Mouse (Mus musculus) MEL (cell line): ENCODE measurements at regions not wholly inside any gene's neighbourhood (a gene's known extent, or its start where the extent isn't known, plus 50 kb on each side); places are given as distances from the start of the nearest gene placed in this dataset.

Experiments used
- DNase-seq: peaks from one replicate; pipeline ENCODE4 v3.0.0; 2011; ENCODE audit warnings: low read depth, low spot score
- H3K27ac ChIP-seq: 2 replicates; pipeline ENCODE4 v1.5.1; 2012; ENCODE audit warnings: low read depth, mild to moderate bottlenecking, control low read depth, low read length, moderate library complexity; ENCODE audit not compliant: control insufficient read depth
- H3K27me3 ChIP-seq, 2 experiments: fragments of 150-350 bp in 1 of 2; sonication (generic) in 1 of 2; 2 replicates each; pipeline ENCODE4 v1.6.1; 2012; ENCODE audit warnings: low read length in 2 of 2, mild to moderate bottlenecking in 2 of 2, improper control_type of control experiment in 1 of 2, moderate library complexity in 1 of 2; ENCODE audit not compliant: insufficient read depth in 2 of 2, control insufficient read depth in 1 of 2
- H3K36me3 ChIP-seq, 2 experiments: 2 replicates each; pipeline ENCODE4 v1.6.1; 2012 to 2014; ENCODE audit warnings: low read length in 2 of 2, improper control_type of control experiment in 1 of 2, inconsistent platforms in 1 of 2, mild to moderate bottlenecking in 1 of 2; ENCODE audit not compliant: insufficient read depth in 2 of 2, control insufficient read depth in 1 of 2
- H3K4me1 ChIP-seq, 2 experiments: fragments of 150-350 bp in 1 of 2; sonication (generic) in 1 of 2; 2 replicates each; pipeline ENCODE4 v1.6.1; 2012; ENCODE audit warnings: low read length in 2 of 2, improper control_type of control experiment in 1 of 2, mild to moderate bottlenecking in 1 of 2; ENCODE audit not compliant: insufficient read depth in 2 of 2, control insufficient read depth in 1 of 2
- H3K4me3 ChIP-seq, 2 experiments: fragments of 150-350 bp in 1 of 2; sonication (generic) in 1 of 2; 2 replicates each; pipeline ENCODE4 v1.5.1; 2012; ENCODE audit warnings: low read depth in 2 of 2, low read length in 2 of 2, mild to moderate bottlenecking in 2 of 2, moderate library complexity in 2 of 2, control low read depth in 1 of 2, improper control_type of control experiment in 1 of 2; ENCODE audit not compliant: control insufficient read depth in 1 of 2, insufficient read depth in 1 of 2
- H3K79me2 ChIP-seq: 2 replicates; pipeline ENCODE4 v1.6.1; 2012; ENCODE audit warnings: mild to moderate bottlenecking, low read length, moderate library complexity; ENCODE audit not compliant: control insufficient read depth, poor library complexity, insufficient read depth
- H3K9ac ChIP-seq: 2 replicates; pipeline ENCODE4 v1.6.1; 2012; ENCODE audit warnings: low read depth, mild to moderate bottlenecking, control low read depth, low read length, moderate library complexity; ENCODE audit not compliant: control insufficient read depth, poor library complexity, severe bottlenecking
- H3K9me3 ChIP-seq: fragments of 150-350 bp; sonication (generic); replicated peaks from 2 replicates; pipeline ENCODE4 v1.6.1; 2012; ENCODE audit warnings: mild to moderate bottlenecking, low read length, improper control_type of control experiment, moderate library complexity; ENCODE audit not compliant: insufficient read depth
- CHD2 ChIP-seq: IDR thresholded peaks from 2 replicates; pipeline ENCODE4 v1.6.1; 2011; ENCODE audit warnings: low read length, improper control_type of control experiment
- E2F4 ChIP-seq: IDR thresholded peaks from 2 replicates; pipeline ENCODE4 v1.6.1; 2011; ENCODE audit warnings: low read depth, low read length, improper control_type of control experiment, borderline replicate concordance
- ELF1 ChIP-seq: IDR thresholded peaks from 2 replicates; pipeline ENCODE4 v1.6.1; 2014; ENCODE audit warnings: low read depth, mild to moderate bottlenecking, inconsistent platforms, low read length, improper control_type of control experiment, moderate library complexity
- EP300 ChIP-seq, 2 experiments: IDR thresholded peaks; 2 replicates each; pipeline ENCODE4 v1.6.1; 2011; ENCODE audit warnings: improper control_type of control experiment in 2 of 2, low read length in 2 of 2, low read depth in 1 of 2, mild to moderate bottlenecking in 1 of 2
- GATA1 ChIP-seq: IDR thresholded peaks from 2 replicates; pipeline ENCODE4 v1.6.1; 2011; ENCODE audit warnings: low read depth, low read length, improper control_type of control experiment
- JUND ChIP-seq: IDR thresholded peaks from 2 replicates; pipeline ENCODE4 v1.6.1; 2011; ENCODE audit warnings: low read depth, mild to moderate bottlenecking, improper control_type of control experiment, low read length
- KAT2A ChIP-seq: conservative IDR thresholded peaks from 2 replicates; pipeline ENCODE4 v1.6.1; 2012; ENCODE audit warnings: low read depth, low read length, improper control_type of control experiment, inconsistent platforms
- MEF2A ChIP-seq: IDR thresholded peaks from 2 replicates; pipeline ENCODE4 v1.6.1; 2014; ENCODE audit warnings: low read depth, mild to moderate bottlenecking, inconsistent platforms, low read length, improper control_type of control experiment; ENCODE audit not compliant: poor library complexity, insufficient replicate concordance, severe bottlenecking; ENCODE audit errors: extremely low read depth
- MXI1 ChIP-seq: IDR thresholded peaks from 2 replicates; pipeline ENCODE4 v1.6.1; 2011; ENCODE audit warnings: mild to moderate bottlenecking, low read depth, low read length, improper control_type of control experiment
- MYC ChIP-seq: IDR thresholded peaks from 2 replicates; pipeline ENCODE4 v1.6.1; 2011; ENCODE audit warnings: low read depth, mild to moderate bottlenecking, low read length, improper control_type of control experiment, moderate library complexity
- NELFE ChIP-seq: IDR thresholded peaks from 2 replicates; pipeline ENCODE4 v1.6.1; 2011; ENCODE audit warnings: low read depth, low read length, improper control_type of control experiment
- POLR2AphosphoS2 ChIP-seq: IDR thresholded peaks from 2 replicates; pipeline ENCODE4 v1.6.1; 2011; ENCODE audit warnings: low read length, improper control_type of control experiment
- RAD21 ChIP-seq: IDR thresholded peaks from 2 replicates; pipeline ENCODE4 v1.6.1; 2011; ENCODE audit warnings: mild to moderate bottlenecking, low read depth, low read length, improper control_type of control experiment
- RCOR1 ChIP-seq: IDR thresholded peaks from 2 replicates; pipeline ENCODE4 v1.6.1; 2012; ENCODE audit warnings: low read depth, mild to moderate bottlenecking, inconsistent platforms, low read length, improper control_type of control experiment
- SMC3 ChIP-seq: IDR thresholded peaks from 2 replicates; pipeline ENCODE4 v1.6.1; 2011; ENCODE audit warnings: low read depth, low read length, improper control_type of control experiment
- TAL1 ChIP-seq: IDR thresholded peaks from 2 replicates; pipeline ENCODE4 v1.6.1; 2012; ENCODE audit warnings: mild to moderate bottlenecking, inconsistent platforms, low read length, moderate library complexity, mixed read lengths
- UBTF ChIP-seq: IDR thresholded peaks from 2 replicates; pipeline ENCODE4 v1.6.1; 2012; ENCODE audit warnings: low read depth, mild to moderate bottlenecking, inconsistent platforms, low read length, improper control_type of control experiment, moderate library complexity, borderline replicate concordance; ENCODE audit not compliant: insufficient read depth
- USF1 ChIP-seq: IDR thresholded peaks from 2 replicates; pipeline ENCODE4 v1.6.1; 2014; ENCODE audit warnings: low read depth, mild to moderate bottlenecking, inconsistent platforms, low read length, improper control_type of control experiment, moderate library complexity
- ZNF384 ChIP-seq: IDR thresholded peaks from 2 replicates; pipeline ENCODE4 v1.6.1; 2012; ENCODE audit warnings: low read depth, mild to moderate bottlenecking, inconsistent platforms, low read length, improper control_type of control experiment

DNA sequence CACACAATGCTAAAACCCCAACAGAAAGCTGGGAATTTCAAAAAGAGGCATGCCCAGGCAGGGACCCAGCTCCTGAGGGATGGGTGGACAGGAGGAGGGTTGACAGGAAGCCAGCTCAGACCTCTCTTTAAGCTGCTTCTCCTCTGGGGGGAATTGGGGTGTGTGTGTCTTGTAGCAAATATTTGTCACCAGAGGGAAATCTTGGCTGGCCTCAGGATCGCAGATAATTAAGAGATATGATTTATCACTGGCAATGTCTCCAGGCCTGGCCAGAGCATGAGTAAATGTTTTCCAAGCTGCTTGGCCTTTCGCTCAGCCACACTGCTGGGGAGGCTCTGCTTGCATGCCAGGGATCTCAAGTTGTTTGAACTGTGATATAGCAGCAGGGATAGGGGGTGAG lies 189.6 kb upstream of the Klf4 start:
- TF ChIP-seq JUND (no peak), MYC (no peak), KAT2A (no peak), EP300 (IDR thresholded peaks at IDR 0.05; ENCODE audit: low read depth in 1 of 2, low read length in 2 of 2) (no peak), ELF1 (no peak), GATA1 (no peak), TAL1 (no peak), CHD2 (no peak), USF1 (no peak), MEF2A (no peak)
- Histone ChIP-seq H3K27ac (no peak overlapping the region), H3K79me2 (no peaks in the 10 kb centered on the region), H3K4me1 (no peaks in the 10 kb centered on the region), H3K9ac (no peak overlapping the region), H3K9me3 (no peaks in the 10 kb centered on the region), H3K4me3 (no peak overlapping the region), H3K27me3 (no peaks in the 10 kb centered on the region), H3K36me3 (no peaks in the 10 kb centered on the region)
- no peak for DNase-seq

- H3K4me3 ChIP-seq = no peak overlapping the region
- no peaks in the 10 kb centered on the region for H3K27me3 ChIP-seq
- H3K79me2 ChIP-seq = no peaks in the 10 kb centered on the region
- TF ChIP-seq ZNF384 (no peak), RCOR1 (no peak), KAT2A (no peak), NELFE (no peak), TAL1 (no peak), POLR2AphosphoS2 (no peak), UBTF (no peak), E2F4 (no peak), RAD21 (no peak), MXI1 (no peak), SMC3 (no peak)
- TF ChIP-seq, all 39 proteins: peak for 0
- Histone ChIP-seq H3K9me3 (no peaks in the 10 kb centered on the region), H3K27ac (no peak overlapping the region), H3K36me3 (no peaks in the 10 kb centered on the region), H3K9ac (no peak overlapping the region), H3K4me1 (no peaks in the 10 kb centered on the region)
- no peak for DNase-seq
These were observed 186.2 kb upstream of the Klf4 start for GRCm38 (mm10) chr4:55718438-55718837.
